ENCODE assay signal across 21 mouse cellular contexts in the genomic region with DNA sequence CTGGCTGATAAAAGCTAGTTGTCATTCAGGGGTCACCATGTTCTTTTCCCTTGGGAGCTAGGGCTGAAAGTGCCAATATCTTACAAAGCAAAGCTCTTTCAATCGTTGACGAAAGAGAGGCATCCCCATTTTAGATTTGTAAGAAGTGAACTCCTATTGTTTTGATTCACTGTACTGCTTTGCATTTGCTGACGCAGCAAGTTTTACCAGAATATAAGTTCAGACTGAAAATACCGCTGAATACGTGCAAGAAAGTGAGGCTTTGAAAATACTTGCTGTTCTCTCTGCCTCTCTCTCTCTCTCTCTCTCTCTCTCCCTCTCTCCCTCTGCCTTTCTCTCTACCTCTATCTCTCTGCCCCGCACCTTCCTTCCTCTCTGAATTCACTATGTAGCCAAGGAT. TPM values are rescaled to one million over a fixed set of nuclear protein-coding genes. Genes with fewer than 3 reads are reported as not detected.
DNase-seq lines count a peak whose midpoint lies in the region; TF ChIP-seq lines count a peak whose summit lies in the region.
"Had no signal": no experiment of that assay in that cellular context is flagged by ENCODE, and none has a peak within 500 bp of the region (broad histone marks: within the 10 kb centered on the region; RNA-seq: fewer than 3 reads in every experiment).

No protein-coding gene starts in this region.

- no peak overlapping the region for H3K9ac ChIP-seq in CH12.LX (ENCODE audit: insufficient read depth, low read depth)
- H3K9ac ChIP-seq in MEL (ENCODE audit: control insufficient read depth, low read depth, low read length, poor library complexity, severe bottlenecking) = no peak overlapping the region
- H3K9ac ChIP-seq: embryonic facial prominence, embryonic 12.5 days; forebrain, embryonic 13.5 days; forebrain, embryonic 15.5 days; forebrain, postnatal 0 days had no signal

- no peak overlapping the region for H3K4me2 ChIP-seq in CH12.LX (ENCODE audit: insufficient read depth, low read depth, poor library complexity, severe bottlenecking)
- H3K4me2 ChIP-seq: embryonic facial prominence, embryonic 12.5 days; forebrain, embryonic 13.5 days; forebrain, embryonic 15.5 days had no signal

- TF ChIP-seq CTCF in gastrocnemius, adult 2 months (IDR thresholded peaks at IDR 0.05) = no peak
- TF ChIP-seq CTCF in CH12.LX (conservative IDR thresholded peaks at IDR 0.05 in 1 of 2, IDR thresholded peaks at IDR 0.05 in 1 of 2; ENCODE audit: low read depth in 2 of 2, low read length in 2 of 2) (no peak), MEL (IDR thresholded peaks at IDR 0.05 in 2 of 3, conservative IDR thresholded peaks at IDR 0.05 in 1 of 3; ENCODE audit: control insufficient read depth in 1 of 3, insufficient read depth in 1 of 3, low read depth in 2 of 3, low read length in 3 of 3, poor library complexity in 1 of 3, severe bottlenecking in 1 of 3) (no peak)

- H3K9me3 ChIP-seq in CH12.LX (replicated peaks; ENCODE audit: low read length) (no peaks in the 10 kb centered on the region), MEL (replicated peaks; ENCODE audit: insufficient read depth, low read length) (no peaks in the 10 kb centered on the region)
- H3K9me3 ChIP-seq: embryonic facial prominence, embryonic 10.5 days; embryonic facial prominence, embryonic 12.5 days; forebrain, embryonic 13.5 days; forebrain, embryonic 15.5 days had no signal

- in situ Hi-C loops in CH12.LX (cut with MboI; ENCODE audit: low pct_ligation_motif_present, low pct_unique_long_range_greater_than_20kb, low sequenced_read_pairs) = loop anchor here (10.0 kb wide), 1 partner anchor 152 kb away; no protein-coding TSS in a partner anchor

- H3K27me3 ChIP-seq in CH12.LX (replicated peaks) (no peaks in the 10 kb centered on the region), MEL (ENCODE audit: control insufficient read depth in 1 of 2, insufficient read depth in 2 of 2, low read length in 2 of 2) (no peaks in the 10 kb centered on the region)
- H3K27me3 ChIP-seq: embryonic facial prominence, embryonic 12.5 days; forebrain, embryonic 13.5 days; forebrain, embryonic 15.5 days; Patski had no signal

- H3K79me2 ChIP-seq in CH12.LX (replicated peaks; ENCODE audit: control insufficient read depth, extremely low read depth, insufficient read depth, poor library complexity, severe bottlenecking) (peaks cover 22% of the 10 kb centered on the region; the same call in 1 of the 2 replicates), MEL (ENCODE audit: control insufficient read depth, insufficient read depth, low read length, poor library complexity) (peaks cover 19% of the 10 kb centered on the region)

- H3K4me1 ChIP-seq in CH12.LX (ENCODE audit: control insufficient read depth in 1 of 2, insufficient read depth in 2 of 2) = peaks cover 18 to 40% of the 10 kb centered on the region in 2 experiments
- no peaks in the 10 kb centered on the region for H3K4me1 ChIP-seq in MEL (ENCODE audit: control insufficient read depth in 1 of 2, insufficient read depth in 2 of 2, low read length in 2 of 2)
- H3K4me1 ChIP-seq: embryonic facial prominence, embryonic 10.5 days; embryonic facial prominence, embryonic 12.5 days had no signal

- H3K27ac ChIP-seq in gastrocnemius, adult 2 months = 0 out of 2 replicates have a peak overlapping the region, but pooled peaks have one; percentile 12
- no peak overlapping the region for H3K27ac ChIP-seq in CH12.LX (ENCODE audit: insufficient read depth, low read depth)
- H3K27ac ChIP-seq in MEL (ENCODE audit: control insufficient read depth, low read depth, low read length) = no peak overlapping the region
- H3K27ac ChIP-seq: embryonic facial prominence, embryonic 10.5 days; embryonic facial prominence, embryonic 12.5 days; forebrain, embryonic 13.5 days; forebrain, embryonic 15.5 days had no signal

- TF ChIP-seq POLR2A in CH12.LX (IDR thresholded peaks at IDR 0.05; ENCODE audit: low read depth, low read length) (no peak), MEL (IDR thresholded peaks at IDR 0.05; ENCODE audit: control insufficient read depth in 1 of 2, insufficient read depth in 1 of 2, low read depth in 1 of 2, low read length in 2 of 2, poor library complexity in 1 of 2) (no peak)

- H3K36me3 ChIP-seq in CH12.LX (replicated peaks in 1 of 2; ENCODE audit: control insufficient read depth in 1 of 2, insufficient read depth in 1 of 2, low read length in 1 of 2) (peaks cover 1 to 13% of the 10 kb centered on the region in 2 experiments), MEL (ENCODE audit: control insufficient read depth in 1 of 2, insufficient read depth in 2 of 2, low read length in 2 of 2) (peaks cover 0 to 9% of the 10 kb centered on the region in 2 experiments; a peak in 3 of 4 replicates)
- H3K36me3 ChIP-seq: embryonic facial prominence, embryonic 12.5 days; forebrain, embryonic 15.5 days; G1E had no signal

- dilution Hi-C loops in CH12.LX (cut with MboI; ENCODE audit: extremely low pct_ligation_motif_present, extremely low pct_unique_long_range_greater_than_20kb, low sequenced_read_pairs) = no loop called here

- TF ChIP-seq EP300 in CH12.LX (IDR thresholded peaks at IDR 0.05; ENCODE audit: low read length) (no peak), MEL (IDR thresholded peaks at IDR 0.05; ENCODE audit: low read depth in 1 of 2, low read length in 2 of 2) (no peak)

- DNase-seq in gastrocnemius, adult 2 months = no peak
- no peak for DNase-seq in gastrocnemius, adult 18-20 months (ENCODE audit: low spot score)
- DNase-seq in CH12.LX (ENCODE audit: extremely low read depth) (no peak), MEL (ENCODE audit: low read depth, low spot score) (no peak)
- no peak for DNase-seq in spleen, postnatal 4 days (ENCODE audit: low spot score in 2 of 2)
- DNase-seq: adrenal gland, adult 8-10 months; adrenal gland, postnatal 14 days; adrenal gland, postnatal 36 days; B cell, adult 2 months; cerebellum, adult 11-12 months; cerebellum, adult 2 months; cerebellum, adult 9-10 months; cerebellum, postnatal 10 days; cerebellum, postnatal 25 days; forebrain, postnatal 0 days had no signal

- H3K4me3 ChIP-seq in gastrocnemius, adult 2 months = no peak overlapping the region
- H3K4me3 ChIP-seq in CH12.LX (replicated peaks in 1 of 3; ENCODE audit: low read depth in 2 of 3, low read length in 2 of 3, poor library complexity in 1 of 3) (no peak overlapping the region), MEL (ENCODE audit: control insufficient read depth in 1 of 2, insufficient read depth in 1 of 2, low read depth in 2 of 2, low read length in 2 of 2) (no peak overlapping the region)
- H3K4me3 ChIP-seq: embryonic facial prominence, embryonic 10.5 days; embryonic facial prominence, embryonic 12.5 days; forebrain, embryonic 13.5 days; forebrain, embryonic 15.5 days had no signal

- intact Hi-C loops in gastrocnemius, adult 2 months (cut with DNase I) = no loop called here

- TF ChIP-seq RAD21 in CH12.LX (IDR thresholded peaks at IDR 0.05; ENCODE audit: low read depth, low read length) = no peak
- TF ChIP-seq RAD21 in MEL (IDR thresholded peaks at IDR 0.05; ENCODE audit: low read depth, low read length) = no peak

TF ChIP-seq in CH12.LX, 34 proteins besides CTCF, POLR2A, EP300 and RAD21:
- TF ChIP-seq MAFK (IDR thresholded peaks at IDR 0.05; ENCODE audit: insufficient replicate concordance, low read length) (peak; percentile 93), TBP (conservative IDR thresholded peaks at IDR 0.05; ENCODE audit: low read depth, low read length) (no peak)

TF ChIP-seq in MEL, 35 proteins besides CTCF, POLR2A, EP300 and RAD21:
- no peak for TF ChIP-seq SIN3A (IDR thresholded peaks at IDR 0.05; ENCODE audit: low read length)
- TF ChIP-seq MYC (IDR thresholded peaks at IDR 0.05; ENCODE audit: low read depth, low read length) = no peak
- TF ChIP-seq ZNF384 (IDR thresholded peaks at IDR 0.05; ENCODE audit: low read depth, low read length) = no peak
- TF ChIP-seq GATA1 (IDR thresholded peaks at IDR 0.05; ENCODE audit: low read depth, low read length) = no peak
- peak; percentile 80; the same call in 1 of the 2 replicates for TF ChIP-seq MAFK (IDR thresholded peaks at IDR 0.05; ENCODE audit: borderline replicate concordance, low read depth, low read length)
- no peak for TF ChIP-seq MXI1 (IDR thresholded peaks at IDR 0.05; ENCODE audit: low read depth, low read length)
- no peak for TF ChIP-seq E2F4 (IDR thresholded peaks at IDR 0.05; ENCODE audit: borderline replicate concordance, low read depth, low read length)

RNA-seq across cellular contexts. Expression of gene Foxn3, which starts 16.1 kb away (rescaled TPM):
- 100 to 1,000 TPM; 190 to 201 TPM for total RNA-seq in gastrocnemius, adult 2 months (2021)
- 100 to 1,000 TPM; 187 to 214 TPM for total RNA-seq in gastrocnemius, adult 18-20 months (2021)
- total RNA-seq in CH12.LX (2012; rRNA removed) = 21.1 and 26.8 TPM in 2 replicates
- total RNA-seq in CH12.LX (2014; rRNA removed) = 9.7 and 10.0 TPM in 2 replicates
- 11.0 and 12.5 TPM in 2 replicates for polyA plus RNA-seq in CH12.LX (2012; ENCODE audit: insufficient read length, low read depth)
- total RNA-seq in MEL (2012; rRNA removed) = 22.8 and 23.1 TPM in 2 replicates
- polyA plus RNA-seq in MEL (2012; ENCODE audit: insufficient read depth in 1 of 2, insufficient read length in 2 of 2, low read depth in 1 of 2, low replicate concordance in 2 of 2, missing spikeins in 1 of 2) = 10 to 100 TPM in 1 of 2 experiments, not detected in 1; 15.5 TPM
